In the genomic region with DNA sequence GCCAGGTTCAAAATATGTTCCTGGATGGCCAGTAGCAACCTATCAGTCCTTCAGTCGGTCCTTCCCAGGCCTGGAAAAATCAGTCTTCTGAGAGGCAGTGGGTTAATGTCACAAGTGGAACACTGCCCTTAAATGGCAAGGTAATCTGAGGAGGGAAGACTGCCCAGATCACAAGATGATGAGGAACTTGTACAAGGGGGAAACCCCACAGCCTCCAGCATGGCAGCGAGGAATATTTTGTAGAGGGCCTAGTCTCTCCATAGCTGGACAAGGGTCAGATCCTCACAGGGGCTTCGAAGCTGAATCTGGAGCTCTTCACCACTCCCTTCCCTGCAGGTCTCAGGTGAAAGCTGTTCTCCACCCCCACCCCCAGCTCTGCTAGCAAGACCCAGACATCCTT, we compare ENCODE assay signal across 35 mouse cellular contexts. TPM values are rescaled to one million over a fixed set of nuclear protein-coding genes. Genes with fewer than 3 reads are reported as not detected.
DNase-seq lines count a peak whose midpoint lies in the region; ATAC-seq and TF ChIP-seq lines count a peak whose summit lies in the region.
"Had no signal": no experiment of that assay in that cellular context is flagged by ENCODE, and none has a peak within 500 bp of the region (broad histone marks: within the 10 kb centered on the region; RNA-seq: fewer than 3 reads in every experiment).

No protein-coding gene starts in this region.

- no peak overlapping the region for H3K27ac ChIP-seq in lung, postnatal 0 days (ENCODE audit: low read length)
- H3K27ac ChIP-seq in CH12.LX (ENCODE audit: insufficient read depth, low read depth), result peak overlapping the region; percentile 1; the same call in 1 of the 2 replicates
- H3K27ac ChIP-seq: embryonic facial prominence, embryonic 12.5 days; forebrain, embryonic 15.5 days; gastrocnemius, adult 2 months; hindbrain, embryonic 12.5 days; kidney, postnatal 0 days; limb, embryonic 12.5 days; liver, embryonic 15.5 days; lung, embryonic 15.5 days; midbrain, embryonic 10.5 days; neural tube, embryonic 13.5 days had no signal

- 82% methylated on average over 3 of the region's 3 CpGs for WGBS in lung, postnatal 0 days

- peak; percentile 17 for DNase-seq in lung, postnatal 36 days
- DNase-seq in lung, postnatal 0 days (ENCODE audit: low spot score), result no peak
- peak; percentile 84 for DNase-seq in CH12.LX (ENCODE audit: extremely low read depth)
- DNase-seq in splenic B cell, adult 2 months (ENCODE audit: low read depth, low spot score), result peak; percentile 53
- DNase-seq in left cerebral cortex, postnatal 14 days (ENCODE audit: low spot score in 2 of 2), result no peak
- DNase-seq in left cerebral cortex, postnatal 36 days (ENCODE audit: low spot score in 2 of 2), result no peak
- DNase-seq: adrenal gland, adult 8-10 months; cerebellum, adult 11 months; cerebellum, adult 9-10 months; embryo, embryonic 11 days; gastrocnemius, adult 2 months; heart, postnatal 36 days; kidney, adult 8-10 months; kidney, postnatal 4 days; thymus, postnatal 4 days had no signal

- peak; percentile 61; the same call in 1 of the 2 replicates for TF ChIP-seq POLR2A in CH12.LX (IDR thresholded peaks at IDR 0.05; ENCODE audit: low read depth, low read length)

- H3K36me3 ChIP-seq in lung, postnatal 0 days (ENCODE audit: insufficient read depth, low read length), result no peaks in the 10 kb centered on the region
- H3K36me3 ChIP-seq in CH12.LX (replicated peaks in 1 of 2; ENCODE audit: control insufficient read depth in 1 of 2, insufficient read depth in 1 of 2, low read length in 1 of 2), result no peaks in the 10 kb centered on the region
- H3K36me3 ChIP-seq in splenic B cell, adult 2 months (ENCODE audit: control insufficient read depth, insufficient read depth, low read length, poor library complexity, severe bottlenecking), result no peaks in the 10 kb centered on the region
- H3K36me3 ChIP-seq: embryonic facial prominence, embryonic 12.5 days; forebrain, embryonic 15.5 days; hindbrain, embryonic 12.5 days; limb, embryonic 12.5 days; liver, embryonic 15.5 days; lung, embryonic 15.5 days; midbrain, embryonic 10.5 days; neural tube, embryonic 13.5 days had no signal

- TF ChIP-seq EP300 in lung, postnatal 0 days (IDR thresholded peaks at IDR 0.05), result no peak
- peak; percentile 77 for TF ChIP-seq EP300 in CH12.LX (IDR thresholded peaks at IDR 0.05; ENCODE audit: low read length)

- H3K9me3 ChIP-seq in lung, postnatal 0 days (ENCODE audit: low read length), result no peaks in the 10 kb centered on the region
- H3K9me3 ChIP-seq in CH12.LX (replicated peaks; ENCODE audit: low read length), result no peaks in the 10 kb centered on the region
- H3K9me3 ChIP-seq: embryonic facial prominence, embryonic 12.5 days; forebrain, embryonic 15.5 days; hindbrain, embryonic 12.5 days; limb, embryonic 12.5 days; liver, embryonic 15.5 days; lung, embryonic 15.5 days; midbrain, embryonic 10.5 days; neural tube, embryonic 13.5 days had no signal

- in situ Hi-C loops in CH12.LX (cut with MboI; ENCODE audit: low pct_ligation_motif_present, low pct_unique_long_range_greater_than_20kb, low sequenced_read_pairs), result loop anchor here (5.0 kb wide), 1 partner anchor 34 kb away; no protein-coding TSS in a partner anchor

- H3K27me3 ChIP-seq in lung, postnatal 0 days (replicated peaks; ENCODE audit: insufficient read depth, low read length), result no peaks in the 10 kb centered on the region
- no peaks in the 10 kb centered on the region for H3K27me3 ChIP-seq in CH12.LX (replicated peaks)
- no peaks in the 10 kb centered on the region for H3K27me3 ChIP-seq in splenic B cell, adult 2 months (ENCODE audit: control insufficient read depth, insufficient read depth, low read length, poor library complexity, severe bottlenecking)
- H3K27me3 ChIP-seq: embryonic facial prominence, embryonic 12.5 days; forebrain, embryonic 15.5 days; hindbrain, embryonic 12.5 days; limb, embryonic 12.5 days; liver, embryonic 15.5 days; lung, embryonic 15.5 days; neural tube, embryonic 13.5 days had no signal

- ATAC-seq in lung, postnatal 0 days, result no peak
- ATAC-seq in granulocyte monocyte progenitor cell, adult 5-6 weeks (replicated peaks; ENCODE audit: poor library complexity, severe bottlenecking), result peak; percentile 31; the same call in 1 of the 2 replicates
- ATAC-seq: forebrain, embryonic 15.5 days; intestine, embryonic 16.5 days had no signal

- TF ChIP-seq CTCF in lung, postnatal 0 days (IDR thresholded peaks at IDR 0.05), result no peak
- TF ChIP-seq CTCF in CH12.LX (conservative IDR thresholded peaks at IDR 0.05 in 1 of 2, IDR thresholded peaks at IDR 0.05 in 1 of 2; ENCODE audit: low read depth in 2 of 2, low read length in 2 of 2), result no peak

- intact Hi-C loops in left cerebral cortex, postnatal 14 days (cut with DNase I), result no loop called here
- intact Hi-C loops in left cerebral cortex, postnatal 36 days (cut with DNase I), result no loop called here

- TF ChIP-seq RAD21 in CH12.LX (IDR thresholded peaks at IDR 0.05; ENCODE audit: low read depth, low read length), result no peak

- no peaks in the 10 kb centered on the region for H3K79me2 ChIP-seq in CH12.LX (replicated peaks; ENCODE audit: control insufficient read depth, extremely low read depth, insufficient read depth, poor library complexity, severe bottlenecking)

- no peak overlapping the region for H3K9ac ChIP-seq in lung, postnatal 0 days (replicated peaks; ENCODE audit: low read depth)
- H3K9ac ChIP-seq in CH12.LX (ENCODE audit: insufficient read depth, low read depth), result no peak overlapping the region
- H3K9ac ChIP-seq: embryonic facial prominence, embryonic 12.5 days; forebrain, embryonic 15.5 days; hindbrain, embryonic 12.5 days; limb, embryonic 12.5 days; liver, embryonic 15.5 days; lung, embryonic 15.5 days; neural tube, embryonic 13.5 days had no signal

- H3K4me3 ChIP-seq in lung, postnatal 0 days (ENCODE audit: low read depth, low read length), result no peak overlapping the region
- no peak overlapping the region for H3K4me3 ChIP-seq in CH12.LX (replicated peaks in 1 of 3; ENCODE audit: low read depth in 2 of 3, low read length in 2 of 3, poor library complexity in 1 of 3)
- H3K4me3 ChIP-seq: embryonic facial prominence, embryonic 12.5 days; forebrain, embryonic 15.5 days; gastrocnemius, adult 2 months; hindbrain, embryonic 12.5 days; limb, embryonic 12.5 days; liver, embryonic 15.5 days; lung, embryonic 15.5 days; midbrain, embryonic 10.5 days; neural tube, embryonic 13.5 days had no signal

- dilution Hi-C loops in CH12.LX (cut with MboI; ENCODE audit: extremely low pct_ligation_motif_present, extremely low pct_unique_long_range_greater_than_20kb, low sequenced_read_pairs), result no loop called here

- no peak overlapping the region for H3K4me2 ChIP-seq in lung, postnatal 0 days (replicated peaks; ENCODE audit: low read depth, low read length)
- H3K4me2 ChIP-seq in CH12.LX (ENCODE audit: insufficient read depth, low read depth, poor library complexity, severe bottlenecking), result no peak overlapping the region
- H3K4me2 ChIP-seq: embryonic facial prominence, embryonic 12.5 days; forebrain, embryonic 15.5 days; heart, embryonic 11.5 days; hindbrain, embryonic 12.5 days; limb, embryonic 12.5 days; liver, embryonic 15.5 days; lung, embryonic 15.5 days; neural tube, embryonic 13.5 days had no signal

- H3K4me1 ChIP-seq in lung, postnatal 0 days (ENCODE audit: insufficient read depth, low read depth, low read length), result no peaks in the 10 kb centered on the region
- peaks cover 29 to 69% of the 10 kb centered on the region in 2 experiments for H3K4me1 ChIP-seq in CH12.LX (ENCODE audit: control insufficient read depth in 1 of 2, insufficient read depth in 2 of 2)
- H3K4me1 ChIP-seq: embryonic facial prominence, embryonic 12.5 days; forebrain, embryonic 15.5 days; hindbrain, embryonic 12.5 days; liver, embryonic 15.5 days; lung, embryonic 15.5 days; midbrain, embryonic 10.5 days; neural tube, embryonic 13.5 days had no signal

TF ChIP-seq in CH12.LX, 34 proteins besides CTCF, POLR2A, EP300 and RAD21 (continues in another document):
- peak; percentile 25; the same call in 1 of the 2 replicates for TF ChIP-seq MEF2A (IDR thresholded peaks at IDR 0.05; ENCODE audit: borderline replicate concordance, low read depth, low read length)
- TF ChIP-seq ETS1 (conservative IDR thresholded peaks at IDR 0.05; ENCODE audit: low read depth, low read length), result peak; percentile 50
- TF ChIP-seq MXI1 (IDR thresholded peaks at IDR 0.05; ENCODE audit: low read depth, low read length), result no peak
- no peak for TF ChIP-seq KAT2A (IDR thresholded peaks at IDR 0.05; ENCODE audit: insufficient replicate concordance, low read length)
- TF ChIP-seq ZKSCAN1 (IDR thresholded peaks at IDR 0.05; ENCODE audit: borderline replicate concordance, low read depth, low read length), result no peak
- no peak for TF ChIP-seq PAX5 (IDR thresholded peaks at IDR 0.05; ENCODE audit: low read length)
- TF ChIP-seq E2F4 (IDR thresholded peaks at IDR 0.05; ENCODE audit: insufficient replicate concordance, low read depth, low read length), result no peak

RNA-seq across cellular contexts. Expression of a gene that starts 2.5 kb away (rescaled TPM):
- not detected in 2 replicates for polyA plus RNA-seq in lung, postnatal 0 days (2015; fragmentation: Nextera tagmentation; extraction: Ambion mirVana)
- total RNA-seq in CH12.LX (2012; rRNA removed) (0.25 and 0.29 TPM in 2 replicates), CH12.LX (2014; rRNA removed) (0.45 and 0.78 TPM in 2 replicates)
- 0.52 and 1.3 TPM in 2 replicates for polyA plus RNA-seq in CH12.LX (2012; ENCODE audit: insufficient read length, low read depth)
- total RNA-seq in granulocyte monocyte progenitor cell, adult 5-6 weeks (2014; fragmentation: Nextera tagmentation), result not detected in 2 replicates
- total RNA-seq in granulocyte monocyte progenitor cell, adult 5-6 weeks (2017), result not detected in 2 replicates
- total RNA-seq in left cerebral cortex, postnatal 14 days (2021), result not detected
- total RNA-seq in left cerebral cortex, postnatal 36 days (2021), result not detected
- total RNA-seq: ES-E14; gastrocnemius, adult 2 months; heart, postnatal 36 days; layer of hippocampus, adult 8-10 months; liver, adult 2 months; midbrain, postnatal 0 days had no signal
- polyA plus RNA-seq: embryonic facial prominence, embryonic 12.5 days; forebrain, embryonic 15.5 days; frontal cortex, adult 2 months; heart, embryonic 11.5 days; heart, embryonic 16.5 days; hindbrain, embryonic 12.5 days; intestine, embryonic 16.5 days; kidney, postnatal 0 days; limb, embryonic 12.5 days; liver, adult 2 months; liver, embryonic 15.5 days; lung, embryonic 15.5 days; midbrain, embryonic 10.5 days; midbrain, postnatal 0 days; neural tube, embryonic 13.5 days; stomach, embryonic 14.5 days; thymus, postnatal 0 days had no signal

RNA-seq across cellular contexts. Expression of a gene that starts 16.7 kb away (rescaled TPM):
- 24.0 and 24.6 TPM in 2 replicates for polyA plus RNA-seq in lung, postnatal 0 days (2015; fragmentation: Nextera tagmentation; extraction: Ambion mirVana)
- total RNA-seq in CH12.LX (2012; rRNA removed) (not detected in 2 replicates), CH12.LX (2014; rRNA removed) (not detected in 2 replicates)
- not detected in 2 replicates for polyA plus RNA-seq in CH12.LX (2012; ENCODE audit: insufficient read length, low read depth)
- 41.4 and 54.7 TPM in 2 replicates for total RNA-seq in granulocyte monocyte progenitor cell, adult 5-6 weeks (2014; fragmentation: Nextera tagmentation)
- total RNA-seq in granulocyte monocyte progenitor cell, adult 5-6 weeks (2017), result 31.5 and 49.4 TPM in 2 replicates
- 10 to 100 TPM; 12.9 to 14.5 TPM for total RNA-seq in left cerebral cortex, postnatal 14 days (2021)
- total RNA-seq in left cerebral cortex, postnatal 36 days (2021), result 10 to 100 TPM; 14.6 TPM

RNA-seq across cellular contexts. Expression of a gene that starts 27.9 kb away (rescaled TPM):
- polyA plus RNA-seq in lung, postnatal 0 days (2015; fragmentation: Nextera tagmentation; extraction: Ambion mirVana), result 44.9 and 48.0 TPM in 2 replicates
- total RNA-seq in CH12.LX (2012; rRNA removed), result 16.4 and 17.0 TPM in 2 replicates
- 20.3 and 21.1 TPM in 2 replicates for total RNA-seq in CH12.LX (2014; rRNA removed)
- 25.7 and 28.1 TPM in 2 replicates for polyA plus RNA-seq in CH12.LX (2012; ENCODE audit: insufficient read length, low read depth)
- total RNA-seq in granulocyte monocyte progenitor cell, adult 5-6 weeks (2014; fragmentation: Nextera tagmentation), result 53.2 and 65.3 TPM in 2 replicates
- total RNA-seq in granulocyte monocyte progenitor cell, adult 5-6 weeks (2017), result 79.3 and 90.5 TPM in 2 replicates
- 10 to 100 TPM; 40.0 to 41.8 TPM for total RNA-seq in left cerebral cortex, postnatal 14 days (2021)
- total RNA-seq in left cerebral cortex, postnatal 36 days (2021), result 10 to 100 TPM; 44.1 to 44.6 TPM

Comparison
In these comparisons a context has a peak if more than half of its experiments do, and no peak if none do; other contexts are left out.
1. DNase-seq: peak in lung, postnatal 36 days (single experiment), CH12.LX (single experiment) and splenic B cell, adult 2 months (single experiment); none in lung, postnatal 0 days (single experiment), left cerebral cortex, postnatal 14 days (0 of 2) and left cerebral cortex, postnatal 36 days (0 of 2).
2. RNA of a gene that starts 16.7 kb away (total RNA-seq): 31.5 to 54.7 TPM in granulocyte monocyte progenitor cell, adult 5-6 weeks, 14.6 TPM in left cerebral cortex, postnatal 36 days and 12.9 to 14.5 TPM in left cerebral cortex, postnatal 14 days; not detected in CH12.LX; every median in the first group is over 10 times any median in the second.